ENCODE assay signal across 18 mouse cellular contexts in genomic region chr12:27977548-27978256, GRCm38 (mm10).
DNase-seq lines count a peak whose midpoint lies in the region; ATAC-seq and TF ChIP-seq lines count a peak whose summit lies in the region.
"Had no signal": no experiment of that assay in that cellular context is flagged by ENCODE, and none has a peak within 500 bp of the region (broad histone marks: within the 10 kb centered on the region; RNA-seq: fewer than 3 reads in every experiment).

No protein-coding gene starts in this region.

- WGBS in kidney, postnatal 0 days, result 55% methylated on average over 9 of the region's 9 CpGs
- 55% methylated on average over 9 of the region's 9 CpGs for WGBS in kidney, embryonic 16.5 days
- WGBS in embryonic facial prominence, embryonic 14.5 days, result 68% methylated on average over 9 of the region's 9 CpGs
- 30% methylated on average over 9 of the region's 9 CpGs for WGBS in forebrain, embryonic 15.5 days
- 36% methylated on average over 9 of the region's 9 CpGs for WGBS in midbrain, embryonic 13.5 days

- no peaks in the 10 kb centered on the region for H3K36me3 ChIP-seq in kidney, postnatal 0 days (ENCODE audit: insufficient read depth, low read length)
- H3K36me3 ChIP-seq in kidney, embryonic 16.5 days (ENCODE audit: insufficient read depth, low read length), result no peaks in the 10 kb centered on the region
- no peaks in the 10 kb centered on the region for H3K36me3 ChIP-seq in embryonic facial prominence, embryonic 14.5 days (ENCODE audit: control insufficient read depth, insufficient read depth, low read length)
- no peaks in the 10 kb centered on the region for H3K36me3 ChIP-seq in forebrain, embryonic 15.5 days
- H3K36me3 ChIP-seq in midbrain, embryonic 13.5 days, result no peaks in the 10 kb centered on the region
- H3K36me3 ChIP-seq: embryonic facial prominence, embryonic 15.5 days; G1E; hindbrain, embryonic 15.5 days; liver, embryonic 13.5 days had no signal

- no peak for TF ChIP-seq CTCF in kidney, postnatal 0 days (IDR thresholded peaks at IDR 0.05; ENCODE audit: low read depth)

- H3K4me2 ChIP-seq in kidney, postnatal 0 days (ENCODE audit: low read length), result no peak overlapping the region
- no peak overlapping the region for H3K4me2 ChIP-seq in kidney, embryonic 16.5 days (replicated peaks; ENCODE audit: low read depth, low read length)
- no peak overlapping the region for H3K4me2 ChIP-seq in embryonic facial prominence, embryonic 14.5 days (ENCODE audit: low read depth, low read length)
- H3K4me2 ChIP-seq in forebrain, embryonic 15.5 days (replicated peaks), result peak overlapping the region; percentile 18; the same call in 1 of the 2 replicates
- H3K4me2 ChIP-seq in midbrain, embryonic 13.5 days (replicated peaks), result no peak overlapping the region
- H3K4me2 ChIP-seq: embryonic facial prominence, embryonic 15.5 days; hindbrain, embryonic 15.5 days; liver, embryonic 13.5 days had no signal

- H3K9ac ChIP-seq in kidney, postnatal 0 days (ENCODE audit: low read depth, low read length), result no peak overlapping the region
- no peak overlapping the region for H3K9ac ChIP-seq in kidney, embryonic 16.5 days (replicated peaks; ENCODE audit: low read length)
- no peak overlapping the region for H3K9ac ChIP-seq in embryonic facial prominence, embryonic 14.5 days (ENCODE audit: low read depth, low read length)
- peak overlapping the region; percentile 18; the same call in 1 of the 2 replicates for H3K9ac ChIP-seq in forebrain, embryonic 15.5 days (replicated peaks)
- H3K9ac ChIP-seq in midbrain, embryonic 13.5 days (replicated peaks), result no peak overlapping the region
- H3K9ac ChIP-seq: embryonic facial prominence, embryonic 15.5 days; hindbrain, embryonic 15.5 days; liver, embryonic 13.5 days had no signal

- H3K9me3 ChIP-seq in kidney, postnatal 0 days (replicated peaks; ENCODE audit: low read length), result no peaks in the 10 kb centered on the region
- no peaks in the 10 kb centered on the region for H3K9me3 ChIP-seq in kidney, embryonic 16.5 days (ENCODE audit: low read length)
- H3K9me3 ChIP-seq in embryonic facial prominence, embryonic 14.5 days (ENCODE audit: control insufficient read depth, low read length), result no peaks in the 10 kb centered on the region
- no peaks in the 10 kb centered on the region for H3K9me3 ChIP-seq in forebrain, embryonic 15.5 days
- H3K9me3 ChIP-seq in midbrain, embryonic 13.5 days, result no peaks in the 10 kb centered on the region
- H3K9me3 ChIP-seq: embryonic facial prominence, embryonic 15.5 days; hindbrain, embryonic 15.5 days; liver, embryonic 13.5 days; megakaryocyte, embryonic 14.5 days had no signal

- no peak for ATAC-seq in kidney, postnatal 0 days (replicated peaks; ENCODE audit: low FRiP score, low read depth)
- ATAC-seq in kidney, embryonic 16.5 days (ENCODE audit: low FRiP score, low TSS enrichment), result no peak
- no peak; the same call in 1 of the 2 replicates for ATAC-seq in embryonic facial prominence, embryonic 14.5 days (ENCODE audit: low read depth)
- peak; percentile 33 for ATAC-seq in forebrain, embryonic 15.5 days (replicated peaks)
- ATAC-seq in midbrain, embryonic 13.5 days, result peak; percentile 22; the same call in 1 of the 2 replicates
- ATAC-seq: lung, postnatal 0 days had no signal

- H3K27me3 ChIP-seq in kidney, postnatal 0 days (ENCODE audit: insufficient read depth, low read length), result no peaks in the 10 kb centered on the region
- no peaks in the 10 kb centered on the region for H3K27me3 ChIP-seq in kidney, embryonic 16.5 days (ENCODE audit: insufficient read depth, low read length)
- no peaks in the 10 kb centered on the region for H3K27me3 ChIP-seq in embryonic facial prominence, embryonic 14.5 days (replicated peaks; ENCODE audit: control insufficient read depth, insufficient read depth, low read length)
- H3K27me3 ChIP-seq in forebrain, embryonic 15.5 days, result no peaks in the 10 kb centered on the region
- no peaks in the 10 kb centered on the region for H3K27me3 ChIP-seq in midbrain, embryonic 13.5 days
- H3K27me3 ChIP-seq: embryonic facial prominence, embryonic 15.5 days; hindbrain, embryonic 15.5 days; liver, embryonic 13.5 days; megakaryocyte, embryonic 14.5 days had no signal

- H3K27ac ChIP-seq in kidney, postnatal 0 days, result no peak overlapping the region
- no peak overlapping the region for H3K27ac ChIP-seq in kidney, embryonic 16.5 days (ENCODE audit: low read length)
- no peak overlapping the region for H3K27ac ChIP-seq in embryonic facial prominence, embryonic 14.5 days (replicated peaks; ENCODE audit: low read depth, low read length)
- H3K27ac ChIP-seq in forebrain, embryonic 15.5 days (replicated peaks), result peak overlapping the region; percentile 92
- H3K27ac ChIP-seq in midbrain, embryonic 13.5 days, result peak overlapping the region; percentile 77
- H3K27ac ChIP-seq: embryonic facial prominence, embryonic 15.5 days; liver, embryonic 13.5 days had no signal

- no peak overlapping the region for H3K4me3 ChIP-seq in kidney, postnatal 0 days (replicated peaks; ENCODE audit: low read depth, low read length)
- H3K4me3 ChIP-seq in kidney, embryonic 16.5 days (ENCODE audit: low read length), result no peak overlapping the region
- H3K4me3 ChIP-seq in embryonic facial prominence, embryonic 14.5 days (ENCODE audit: low read depth, low read length), result no peak overlapping the region
- H3K4me3 ChIP-seq in forebrain, embryonic 15.5 days, result no peak overlapping the region
- no peak overlapping the region for H3K4me3 ChIP-seq in midbrain, embryonic 13.5 days (replicated peaks)
- H3K4me3 ChIP-seq: embryonic facial prominence, embryonic 15.5 days; hindbrain, embryonic 15.5 days; liver, embryonic 13.5 days; megakaryocyte, embryonic 14.5 days had no signal

- no peaks in the 10 kb centered on the region for H3K4me1 ChIP-seq in kidney, postnatal 0 days (replicated peaks; ENCODE audit: insufficient read depth, low read length)
- H3K4me1 ChIP-seq in kidney, embryonic 16.5 days (ENCODE audit: insufficient read depth, low read length), result no peaks in the 10 kb centered on the region
- H3K4me1 ChIP-seq in embryonic facial prominence, embryonic 14.5 days (ENCODE audit: control insufficient read depth, insufficient read depth, low read length), result peaks cover 3% of the 10 kb centered on the region; the same call in 1 of the 2 replicates
- H3K4me1 ChIP-seq in forebrain, embryonic 15.5 days, result peaks cover 36% of the 10 kb centered on the region
- H3K4me1 ChIP-seq in midbrain, embryonic 13.5 days (replicated peaks), result peaks cover 23% of the 10 kb centered on the region
- H3K4me1 ChIP-seq: liver, embryonic 13.5 days; megakaryocyte, embryonic 14.5 days had no signal

- peak; percentile 67 for DNase-seq in kidney, postnatal 0 days (ENCODE audit: low spot score)
- DNase-seq in embryonic facial prominence, embryonic 14.5 days (ENCODE audit: low spot score), result peak; percentile 48
- DNase-seq in urinary bladder, postnatal 25 days (ENCODE audit: low spot score), result no peak
- no peak for DNase-seq in embryo, embryonic 11 days
- DNase-seq in thymus, postnatal 10 days (ENCODE audit: low spot score in 2 of 2), result no peak
- DNase-seq: adrenal gland, adult 2 months; cerebellum, adult 11-12 months; cerebellum, postnatal 36 days; kidney, postnatal 14 days; liver, embryonic 13.5 days had no signal

Comparison
In these comparisons a context has a peak if more than half of its experiments do, and no peak if none do; other contexts are left out.
1. ATAC-seq: peak in forebrain, embryonic 15.5 days (single experiment) and midbrain, embryonic 13.5 days (single experiment); none in kidney, postnatal 0 days (single experiment), kidney, embryonic 16.5 days (single experiment) and embryonic facial prominence, embryonic 14.5 days (single experiment).
2. DNase-seq: peak in kidney, postnatal 0 days (single experiment) and embryonic facial prominence, embryonic 14.5 days (single experiment); none in urinary bladder, postnatal 25 days (single experiment), embryo, embryonic 11 days (single experiment) and thymus, postnatal 10 days (0 of 2).
3. H3K27ac ChIP-seq: peak in forebrain, embryonic 15.5 days (single experiment) and midbrain, embryonic 13.5 days (single experiment); none in kidney, postnatal 0 days (single experiment), kidney, embryonic 16.5 days (single experiment) and embryonic facial prominence, embryonic 14.5 days (single experiment).